Comparison of ENCODE assay signal across 8 mouse cellular contexts in the genomic region with DNA sequence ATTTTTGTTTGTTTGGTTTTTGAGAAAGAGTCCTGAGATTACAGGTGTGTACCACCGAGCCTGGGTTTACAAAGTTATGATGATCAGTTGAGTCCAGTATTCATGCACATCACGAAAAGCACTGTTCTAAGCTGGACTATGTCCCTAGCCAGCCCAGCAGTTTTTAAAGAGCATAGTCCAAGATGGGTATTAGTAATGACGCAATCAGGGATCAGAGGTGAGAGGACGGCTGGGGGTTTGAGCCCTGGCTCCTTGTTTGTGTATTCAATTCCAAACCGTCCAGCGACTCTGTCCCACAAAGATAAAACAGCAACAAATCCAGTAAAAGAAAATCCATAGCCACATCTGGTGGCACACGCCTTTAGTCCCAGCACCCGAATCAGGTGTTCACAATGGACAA. TPM values are rescaled to one million over a fixed set of nuclear protein-coding genes. Genes with fewer than 3 reads are reported as not detected.
A peak's percentile ranks its signal among the peaks of the same experiment; 100 is the strongest.
DNase-seq lines count a peak whose midpoint lies in the region; ATAC-seq and TF ChIP-seq lines count a peak whose summit lies in the region.

No protein-coding gene starts in this region.

- no peak overlapping the region for H3K9ac ChIP-seq in heart, postnatal 0 days (replicated peaks; ENCODE audit: low read depth, low read length)
- no peak overlapping the region for H3K9ac ChIP-seq in midbrain, embryonic 11.5 days (ENCODE audit: low read length)

- ATAC-seq in heart, postnatal 0 days (ENCODE audit: insufficient read depth, low read depth), result no peak
- no peak for ATAC-seq in midbrain, embryonic 11.5 days (ENCODE audit: low FRiP score)
- ATAC-seq in megakaryocyte-erythroid progenitor cell, adult 5-6 weeks (replicated peaks; ENCODE audit: low FRiP score, low TSS enrichment, poor library complexity, severe bottlenecking), result no peak

- TF ChIP-seq CTCF in heart, postnatal 0 days (IDR thresholded peaks at IDR 0.05; ENCODE audit: low read depth), result no peak

- no peak for TF ChIP-seq EP300 in heart, postnatal 0 days (IDR thresholded peaks at IDR 0.05; ENCODE audit: low read depth)

- intact Hi-C loops in left cerebral cortex, postnatal 14 days (cut with DNase I), result loop anchor here (5.0 kb wide), 1 partner anchor 56 kb away; a partner anchor contains a TSS

- H3K9me3 ChIP-seq in heart, postnatal 0 days (replicated peaks; ENCODE audit: control insufficient read depth, low read length), result no peaks in the 10 kb centered on the region
- no peaks in the 10 kb centered on the region for H3K9me3 ChIP-seq in embryonic facial prominence, embryonic 10.5 days
- no peaks in the 10 kb centered on the region for H3K9me3 ChIP-seq in midbrain, embryonic 11.5 days (ENCODE audit: control insufficient read depth, low read length)

- peaks cover 15% of the 10 kb centered on the region; the same call in 1 of the 2 replicates for H3K4me1 ChIP-seq in heart, postnatal 0 days (ENCODE audit: control insufficient read depth, insufficient read depth)
- peaks cover 27% of the 10 kb centered on the region for H3K4me1 ChIP-seq in embryonic facial prominence, embryonic 10.5 days
- peaks cover 15% of the 10 kb centered on the region for H3K4me1 ChIP-seq in midbrain, embryonic 11.5 days (ENCODE audit: control insufficient read depth, insufficient read depth, low read length)

- H3K27me3 ChIP-seq in heart, postnatal 0 days (ENCODE audit: control insufficient read depth, insufficient read depth, low read length), result no peaks in the 10 kb centered on the region
- no peaks in the 10 kb centered on the region for H3K27me3 ChIP-seq in embryonic facial prominence, embryonic 10.5 days (replicated peaks; ENCODE audit: low read depth, poor library complexity, severe bottlenecking)
- H3K27me3 ChIP-seq in midbrain, embryonic 11.5 days (ENCODE audit: control insufficient read depth, insufficient read depth, low read length), result no peaks in the 10 kb centered on the region

- peak overlapping the region; percentile 88; the same call in 1 of the 2 replicates for H3K27ac ChIP-seq in heart, postnatal 0 days (ENCODE audit: low read depth)
- no peak overlapping the region for H3K27ac ChIP-seq in embryonic facial prominence, embryonic 10.5 days (replicated peaks)
- no peak overlapping the region for H3K27ac ChIP-seq in midbrain, embryonic 11.5 days (ENCODE audit: low read depth, low read length)

- H3K4me3 ChIP-seq in heart, postnatal 0 days (ENCODE audit: low read depth, low read length), result no peak overlapping the region
- peak overlapping the region; percentile 68; the same call in 1 of the 2 replicates for H3K4me3 ChIP-seq in embryonic facial prominence, embryonic 10.5 days
- H3K4me3 ChIP-seq in midbrain, embryonic 11.5 days (ENCODE audit: low read depth, low read length), result no peak overlapping the region

- 80% methylated on average over 8 of the region's 8 CpGs for whole genome bisulfite sequencing in heart, postnatal 0 days
- 89% methylated on average over 8 of the region's 8 CpGs for WGBS in embryonic facial prominence, embryonic 10.5 days
- WGBS in midbrain, embryonic 11.5 days, result 82% methylated on average over 8 of the region's 8 CpGs

- no peak for DNase-seq in heart, postnatal 0 days (ENCODE audit: low spot score)
- no peak for DNase-seq in heart, adult 9 months (ENCODE audit: low spot score in 2 of 2)
- DNase-seq in embryonic facial prominence, embryonic 10.5 days (ENCODE audit: low spot score), result no peak
- peak; percentile 85 for DNase-seq in kidney, adult 9 months
- no peak for DNase-seq in midbrain, embryonic 11.5 days (ENCODE audit: low spot score, missing footprints)
- DNase-seq in adrenal gland, postnatal 25 days, result no peak
- no peak for DNase-seq in left cerebral cortex, postnatal 14 days (ENCODE audit: low spot score in 2 of 2)

- H3K36me3 ChIP-seq in heart, postnatal 0 days (replicated peaks; ENCODE audit: control insufficient read depth, insufficient read depth, low read length), result peaks cover 10% of the 10 kb centered on the region
- peaks cover 20% of the 10 kb centered on the region for H3K36me3 ChIP-seq in embryonic facial prominence, embryonic 10.5 days (replicated peaks)
- H3K36me3 ChIP-seq in midbrain, embryonic 11.5 days (ENCODE audit: control insufficient read depth, insufficient read depth, low read length), result no peaks in the 10 kb centered on the region

- H3K4me2 ChIP-seq in heart, postnatal 0 days (ENCODE audit: low read depth, low read length), result no peak overlapping the region
- H3K4me2 ChIP-seq in midbrain, embryonic 11.5 days, result peak overlapping the region; percentile 56; the same call in 1 of the 2 replicates

RNA-seq across cellular contexts. Expression of a gene that starts 1.4 kb away (rescaled TPM):
- 113 and 120 TPM in 2 replicates for total RNA-seq in heart, postnatal 0 days (2014; rRNA removed; ENCODE audit: low replicate concordance)
- 106 and 117 TPM in 2 replicates for polyA plus RNA-seq in heart, postnatal 0 days (2015; fragmentation: Nextera tagmentation; extraction: Ambion mirVana)
- polyA plus RNA-seq in embryonic facial prominence, embryonic 10.5 days (2016; fragmentation: Nextera tagmentation; extraction: Ambion mirVana), result 74.2 and 76.8 TPM in 2 replicates
- polyA plus RNA-seq in midbrain, embryonic 11.5 days (2014; fragmentation: Nextera tagmentation; extraction: Ambion mirVana), result 84.9 and 86.8 TPM in 2 replicates
- total RNA-seq in megakaryocyte-erythroid progenitor cell, adult 5-6 weeks (2014; fragmentation: Nextera tagmentation), result 57.6 and 94.8 TPM in 2 replicates
- 21.2 and 23.9 TPM in 2 replicates for total RNA-seq in megakaryocyte-erythroid progenitor cell, adult 5-6 weeks (2017)
- 189 and 195 TPM in 2 replicates for total RNA-seq in adrenal gland, postnatal 25 days (2021)
- total RNA-seq in left cerebral cortex, postnatal 14 days (2021), result 100 to 1,000 TPM; 278 to 292 TPM

RNA-seq across cellular contexts. Expression of a gene that starts 10.4 kb away (rescaled TPM):
- total RNA-seq in heart, postnatal 0 days (2014; rRNA removed; ENCODE audit: low replicate concordance), result 0.27 and 2.7 TPM in 2 replicates
- 0.42 and 0.47 TPM in 2 replicates for polyA plus RNA-seq in heart, postnatal 0 days (2015; fragmentation: Nextera tagmentation; extraction: Ambion mirVana)
- polyA plus RNA-seq in embryonic facial prominence, embryonic 10.5 days (2016; fragmentation: Nextera tagmentation; extraction: Ambion mirVana), result 2.9 TPM in 2 replicates
- polyA plus RNA-seq in midbrain, embryonic 11.5 days (2014; fragmentation: Nextera tagmentation; extraction: Ambion mirVana), result 0.82 and 1.1 TPM in 2 replicates
- total RNA-seq in megakaryocyte-erythroid progenitor cell, adult 5-6 weeks (2014; fragmentation: Nextera tagmentation), result 47.1 and 58.7 TPM in 2 replicates
- total RNA-seq in megakaryocyte-erythroid progenitor cell, adult 5-6 weeks (2017), result 24.8 and 36.3 TPM in 2 replicates
- 0.24 and 0.79 TPM in 2 replicates for total RNA-seq in adrenal gland, postnatal 25 days (2021)
- under 1 TPM; 0.46 to 0.55 TPM for total RNA-seq in left cerebral cortex, postnatal 14 days (2021)

RNA-seq across cellular contexts. Expression of a gene that starts 38.8 kb away (rescaled TPM):
- 89.0 and 104 TPM in 2 replicates for total RNA-seq in heart, postnatal 0 days (2014; rRNA removed; ENCODE audit: low replicate concordance)
- 42.8 and 43.9 TPM in 2 replicates for polyA plus RNA-seq in heart, postnatal 0 days (2015; fragmentation: Nextera tagmentation; extraction: Ambion mirVana)
- 4.5 and 4.7 TPM in 2 replicates for polyA plus RNA-seq in embryonic facial prominence, embryonic 10.5 days (2016; fragmentation: Nextera tagmentation; extraction: Ambion mirVana)
- 2.7 TPM in 2 replicates for polyA plus RNA-seq in midbrain, embryonic 11.5 days (2014; fragmentation: Nextera tagmentation; extraction: Ambion mirVana)
- total RNA-seq in megakaryocyte-erythroid progenitor cell, adult 5-6 weeks (2014; fragmentation: Nextera tagmentation), result 8.7 and 12.2 TPM in 2 replicates
- total RNA-seq in megakaryocyte-erythroid progenitor cell, adult 5-6 weeks (2017), result 2.3 and 6.5 TPM in 2 replicates
- 17.1 and 20.2 TPM in 2 replicates for total RNA-seq in adrenal gland, postnatal 25 days (2021)
- 1 to 10 TPM; 8.7 to 9.0 TPM for total RNA-seq in left cerebral cortex, postnatal 14 days (2021)

RNA-seq across cellular contexts. Expression of a gene that starts 42.7 kb away (rescaled TPM):
- 5.9 and 15.0 TPM in 2 replicates for total RNA-seq in heart, postnatal 0 days (2014; rRNA removed; ENCODE audit: low replicate concordance)
- polyA plus RNA-seq in heart, postnatal 0 days (2015; fragmentation: Nextera tagmentation; extraction: Ambion mirVana), result 2.7 TPM in 2 replicates
- polyA plus RNA-seq in embryonic facial prominence, embryonic 10.5 days (2016; fragmentation: Nextera tagmentation; extraction: Ambion mirVana), result 1.9 and 2.3 TPM in 2 replicates
- 1.3 TPM in 2 replicates for polyA plus RNA-seq in midbrain, embryonic 11.5 days (2014; fragmentation: Nextera tagmentation; extraction: Ambion mirVana)
- 17.4 and 20.5 TPM in 2 replicates for total RNA-seq in megakaryocyte-erythroid progenitor cell, adult 5-6 weeks (2014; fragmentation: Nextera tagmentation)
- 8.2 and 8.3 TPM in 2 replicates for total RNA-seq in megakaryocyte-erythroid progenitor cell, adult 5-6 weeks (2017)
- total RNA-seq in adrenal gland, postnatal 25 days (2021), result 12.2 and 12.9 TPM in 2 replicates
- total RNA-seq in left cerebral cortex, postnatal 14 days (2021), result 1 to 10 TPM; 5.4 to 7.0 TPM

RNA-seq across cellular contexts. Expression of a gene that starts 50.5 kb away (rescaled TPM):
- total RNA-seq in heart, postnatal 0 days (2014; rRNA removed; ENCODE audit: low replicate concordance), result 114 and 153 TPM in 2 replicates
- polyA plus RNA-seq in heart, postnatal 0 days (2015; fragmentation: Nextera tagmentation; extraction: Ambion mirVana), result 79.1 and 80.8 TPM in 2 replicates
- 108 and 117 TPM in 2 replicates for polyA plus RNA-seq in embryonic facial prominence, embryonic 10.5 days (2016; fragmentation: Nextera tagmentation; extraction: Ambion mirVana)
- 96.3 and 97.0 TPM in 2 replicates for polyA plus RNA-seq in midbrain, embryonic 11.5 days (2014; fragmentation: Nextera tagmentation; extraction: Ambion mirVana)
- 79.8 and 89.1 TPM in 2 replicates for total RNA-seq in megakaryocyte-erythroid progenitor cell, adult 5-6 weeks (2014; fragmentation: Nextera tagmentation)
- total RNA-seq in megakaryocyte-erythroid progenitor cell, adult 5-6 weeks (2017), result 39.6 and 49.6 TPM in 2 replicates
- 86.5 and 103 TPM in 2 replicates for total RNA-seq in adrenal gland, postnatal 25 days (2021)
- total RNA-seq in left cerebral cortex, postnatal 14 days (2021), result 10 to 100 TPM; 51.1 to 56.1 TPM
